Mouse (Mus musculus): Measurements from ENCODE around the gene Cfap74.

Cfap74 gene

GRCm38 (mm10) chr4:155491529-155492130 lies 82.6 kb downstream of the Cfap74 start:
- in situ Hi-C loops (cut with MboI, MseI) = no loop called here

- in situ Hi-C loops (cut with MboI, MseI) = no loop called here
Measured at GRCm38 (mm10) chr4:155492131-155492633, 83.2 kb downstream of the Cfap74 start.

- in situ Hi-C loops (cut with MboI, MseI) = no loop called here
Measured at GRCm38 (mm10) chr4:155494891-155495290, 85.9 kb downstream of the Cfap74 start.

- in situ Hi-C loops (cut with MboI, MseI) = no loop called here
Measured at GRCm38 (mm10) chr4:155497963-155498362, 89.0 kb downstream of the Cfap74 start.

- in situ Hi-C loops (cut with MboI, MseI) = no loop called here
Measured at GRCm38 (mm10) chr4:155501126-155501525, 92.1 kb downstream of the Cfap74 start.

- in situ Hi-C loops (cut with MboI, MseI) = no loop called here
Measured at GRCm38 (mm10) chr4:155505067-155505466, 96.1 kb downstream of the Cfap74 start.

GRCm38 (mm10) chr4:155505671-155506295 lies 96.8 kb downstream of the Cfap74 start:
- in situ Hi-C loops (cut with MboI, MseI) = no loop called here

- in situ Hi-C loops (cut with MboI, MseI) = no loop called here
Measured at GRCm38 (mm10) chr4:155508614-155509013, 99.6 kb downstream of the Cfap74 start.

GRCm38 (mm10) chr4:155510981-155511380 lies 102.0 kb downstream of the Cfap74 start:
- in situ Hi-C loops (cut with MboI, MseI) = no loop called here

GRCm38 (mm10) chr4:155514810-155515209 lies 105.8 kb downstream of the Cfap74 start:
- in situ Hi-C loops (cut with MboI, MseI) = no loop called here
